Mouse (Mus musculus) intestine, postnatal 0 days (tissue): ENCODE results near the gene Cntrl. TPM values are rescaled to one million over a fixed set of nuclear protein-coding genes. Genes with fewer than 3 reads are reported as not detected.

Experiments used
- ATAC-seq: fragments of 200-750 bp; cut with Nextera tagmentation; 2 replicates; pipeline ENCODE4 v1.8.0; 2017; ENCODE audit warnings: mild to moderate bottlenecking, moderate TSS enrichment, moderate library complexity
- H3K27ac ChIP-seq: fragments of 300-500 bp; sonication (generic); 2 replicates; pipeline ENCODE4 v1.5.1; 2014; ENCODE audit warnings: mild to moderate bottlenecking, low read depth, low read length, moderate library complexity
- H3K27me3 ChIP-seq: fragments of 300-500 bp; sonication (generic); replicated peaks from 2 replicates; pipeline ENCODE4 v1.6.1; 2014; ENCODE audit warnings: low read length, mixed read lengths; ENCODE audit not compliant: control insufficient read depth, insufficient read depth
- H3K36me3 ChIP-seq: fragments of 300-500 bp; sonication (generic); 2 replicates; pipeline ENCODE4 v1.6.1; 2014; ENCODE audit warnings: mild to moderate bottlenecking, moderate library complexity; ENCODE audit not compliant: control insufficient read depth, insufficient read depth
- H3K4me1 ChIP-seq: fragments of 300-500 bp; sonication (generic); replicated peaks from 2 replicates; pipeline ENCODE4 v1.6.1; 2014; ENCODE audit warnings: antibody characterized with exemption, low read length, mixed read lengths; ENCODE audit not compliant: control insufficient read depth, insufficient read depth
- H3K4me2 ChIP-seq: fragments of 300-500 bp; sonication (generic); replicated peaks from 2 replicates; pipeline ENCODE4 v1.6.1; 2014; ENCODE audit warnings: low read depth, mild to moderate bottlenecking, moderate library complexity
- H3K4me3 ChIP-seq: fragments of 300-500 bp; sonication (generic); 2 replicates; pipeline ENCODE4 v1.5.1; 2014; ENCODE audit warnings: low read depth, low read length
- H3K9ac ChIP-seq: fragments of 300-500 bp; sonication (generic); 2 replicates; pipeline ENCODE4 v1.6.1; 2014; ENCODE audit warnings: mild to moderate bottlenecking, low read depth, low read length
- H3K9me3 ChIP-seq: fragments of 300-500 bp; sonication (generic); 2 replicates; pipeline ENCODE4 v1.6.1; 2016; ENCODE audit warnings: mixed run types; ENCODE audit not compliant: control insufficient read depth
- CTCF ChIP-seq: sonication (generic); IDR thresholded peaks from 2 replicates; pipeline ENCODE4 v1.5.1; 2016; ENCODE audit warnings: low read depth, mild to moderate bottlenecking, control low read depth, antibody characterized with exemption, moderate library complexity
- WGBS: fragments of 180-500 bp; shearing (Covaris S2); extraction: QIAGEN DNeasy Blood & Tissue Kit; methylation state at CpG from one replicate; pipeline ENCODE4 v1.1.7; 2014; 5-methylcytosine and 5-hydroxymethylcytosine counted together
- polyA plus RNA-seq: library from polyadenylated mRNA; unstranded; fragments of >200 nt; fragmentation: Nextera tagmentation; extraction: Ambion mirVana; gene quantifications from 2 replicates; pipeline ENCODE4 v1.2.1, GENCODE M21; 2015

Gene Cntrl
- polyA plus RNA-seq, 1 experiment from 2014 or later, result 9.8 TPM

GRCm38 (mm10) chr2:35108712-35109111 is 580 bp upstream of the Cntrl start:
- no peaks in the 10 kb centered on the region for H3K9me3 ChIP-seq
- peak; percentile 76 for TF ChIP-seq CTCF
- peak; percentile 44 for ATAC-seq
- no peaks in the 10 kb centered on the region for H3K27me3 ChIP-seq
- peak overlapping the region; percentile 76 for H3K4me2 ChIP-seq
- H3K9ac ChIP-seq, result peak overlapping the region; percentile 85; the same call in 1 of the 2 replicates
- no peaks in the 10 kb centered on the region for H3K36me3 ChIP-seq
- peak overlapping the region; percentile 94 for H3K4me3 ChIP-seq
- no peaks in the 10 kb centered on the region for H3K4me1 ChIP-seq
- WGBS, result 32% methylated on average over 3 of the region's 3 CpGs
- H3K27ac ChIP-seq, result peak overlapping the region; percentile 89

GRCm38 (mm10) chr2:35109924-35110304 is 622 bp downstream of the Cntrl start:
- H3K36me3 ChIP-seq, result no peaks in the 10 kb centered on the region
- 0 out of 2 replicates have a peak overlapping the region, but pooled peaks have one; percentile 3 for H3K27ac ChIP-seq
- H3K27me3 ChIP-seq, result no peaks in the 10 kb centered on the region
- no peaks in the 10 kb centered on the region for H3K4me1 ChIP-seq
- no peak; the same call in 1 of the 2 replicates for TF ChIP-seq CTCF
- peak overlapping the region; percentile 76 for H3K4me2 ChIP-seq
- 1% methylated on average over 13 of the region's 13 CpGs for WGBS
- no peaks in the 10 kb centered on the region for H3K9me3 ChIP-seq
- ATAC-seq, result no peak
- H3K4me3 ChIP-seq, result peak overlapping the region; percentile 94
- H3K9ac ChIP-seq, result peak overlapping the region; percentile 85

GRCm38 (mm10) chr2:35110521-35110920 is 1.2 kb downstream of the Cntrl start:
- Histone ChIP-seq H3K9ac (no peak overlapping the region), H3K27me3 (no peaks in the 10 kb centered on the region), H3K4me3 (no peak overlapping the region), H3K4me2 (peak overlapping the region; percentile 76), H3K36me3 (no peaks in the 10 kb centered on the region), H3K9me3 (no peaks in the 10 kb centered on the region), H3K4me1 (no peaks in the 10 kb centered on the region), H3K27ac (no peak overlapping the region)
- WGBS, result 68% methylated on average over 2 of the region's 2 CpGs
- no peak for TF ChIP-seq CTCF
- no peak for ATAC-seq

- ATAC-seq, result no peak
- no peaks in the 10 kb centered on the region for H3K9me3 ChIP-seq
- TF ChIP-seq CTCF, result peak; percentile 55
- peaks cover 14% of the 10 kb centered on the region for H3K36me3 ChIP-seq
- H3K4me1 ChIP-seq, result no peaks in the 10 kb centered on the region
- H3K9ac ChIP-seq, result no peak overlapping the region
- H3K27me3 ChIP-seq, result no peaks in the 10 kb centered on the region
- H3K4me2 ChIP-seq, result no peak overlapping the region
- H3K27ac ChIP-seq, result no peak overlapping the region
- no peak overlapping the region for H3K4me3 ChIP-seq
- 68% methylated on average over 7 of the region's 7 CpGs for WGBS
Measured at GRCm38 (mm10) chr2:35124716-35125115, 15.4 kb downstream of the Cntrl start.

GRCm38 (mm10) chr2:35131491-35131890 is 22.2 kb downstream of the Cntrl start:
- peak overlapping the region; percentile 47; the same call in 1 of the 2 replicates for H3K4me3 ChIP-seq

GRCm38 (mm10) chr2:35131991-35132661 is 22.8 kb downstream of the Cntrl start:
- ATAC-seq, result peak; percentile 99
- no peaks in the 10 kb centered on the region for H3K27me3 ChIP-seq
- H3K4me1 ChIP-seq, result no peaks in the 10 kb centered on the region; the same call in 1 of the 2 replicates
- peak; percentile 36 for TF ChIP-seq CTCF
- WGBS, result under 1% methylated on average over 21 of the region's 21 CpGs
- peak overlapping the region; percentile 69 for H3K27ac ChIP-seq
- peak overlapping the region; percentile 71 for H3K4me2 ChIP-seq
- peak overlapping the region; percentile 47 for H3K4me3 ChIP-seq
- H3K9ac ChIP-seq, result peak overlapping the region; percentile 13
- H3K9me3 ChIP-seq, result no peaks in the 10 kb centered on the region
- peaks cover 11% of the 10 kb centered on the region for H3K36me3 ChIP-seq

More at GRCm38 (mm10) chr2:35131491-35131890, 22.2 kb downstream of the Cntrl start:
- Histone ChIP-seq H3K36me3 (peaks cover 9% of the 10 kb centered on the region; the same call in 1 of the 2 replicates), H3K27ac (no peak overlapping the region), H3K4me1 (no peaks in the 10 kb centered on the region; the same call in 1 of the 2 replicates), H3K9ac (peak overlapping the region; percentile 13; the same call in 1 of the 2 replicates), H3K9me3 (no peaks in the 10 kb centered on the region), H3K4me2 (peak overlapping the region; percentile 71), H3K27me3 (no peaks in the 10 kb centered on the region)
- ATAC-seq, result no peak
- no peak for TF ChIP-seq CTCF
